Mouse (Mus musculus): ENCODE measurements around the gene Chsy1. TPM values are rescaled to one million over a fixed set of nuclear protein-coding genes. Genes with fewer than 3 reads are reported as not detected.

Gene Chsy1
- total RNA-seq, 2 experiments from 2014 or later, result 16.6 to 16.7 TPM

GRCm38 (mm10) chr7:66138301-66138700 is 29.0 kb downstream of the Chsy1 start:
- DNase-seq (ENCODE audit: low spot score in 2 of 2), result peak in 1 of 2 experiments; percentile 28

DNA sequence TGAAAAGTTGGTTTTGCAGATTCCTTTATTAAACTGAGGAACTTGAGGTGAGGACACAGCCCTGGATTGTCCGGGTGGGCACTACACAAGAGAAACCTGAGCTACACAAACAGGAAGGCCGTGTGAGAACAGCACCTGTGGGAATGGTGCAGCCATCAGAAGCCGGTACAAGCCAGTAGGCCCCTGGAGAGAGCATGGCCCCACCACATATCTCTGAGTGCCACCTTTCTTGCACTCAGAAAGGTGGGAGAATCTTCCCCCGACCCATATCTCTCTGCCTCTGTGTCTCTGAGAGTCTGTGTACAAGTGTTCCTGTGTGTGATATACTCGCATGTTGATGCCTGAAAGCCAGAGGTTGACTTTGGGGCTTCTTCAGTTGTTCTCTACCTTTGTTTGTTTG is 29.6 kb downstream of the Chsy1 start:
- DNase-seq (ENCODE audit: low spot score in 2 of 2), result no peak

- no peak for DNase-seq (ENCODE audit: low spot score in 2 of 2)
Measured at GRCm38 (mm10) chr7:66140095-66140494, 30.8 kb downstream of the Chsy1 start.

- peak in 1 of 2 experiments; percentile 27 for DNase-seq (ENCODE audit: low spot score in 2 of 2)
Measured at GRCm38 (mm10) chr7:66140923-66141570, 31.7 kb downstream of the Chsy1 start.

DNA sequence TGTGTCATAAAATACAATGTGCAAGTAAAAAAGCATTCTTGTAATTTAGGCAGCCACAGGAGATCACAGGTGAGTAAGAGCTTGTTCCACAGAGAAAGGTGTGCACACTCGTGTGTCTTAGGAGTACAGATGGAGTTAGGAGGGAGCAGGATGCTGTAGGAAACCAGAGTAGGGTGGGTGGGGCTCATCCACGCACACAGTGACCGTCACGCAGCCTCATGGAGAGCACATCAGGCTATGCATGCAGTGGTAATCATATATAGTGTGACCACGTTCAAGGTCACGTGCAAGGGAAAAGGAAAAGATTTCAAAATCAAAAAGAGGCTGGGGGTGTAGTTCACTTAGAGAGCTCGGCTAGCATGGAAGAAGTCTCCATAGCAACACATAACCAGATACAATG is 33.2 kb downstream of the Chsy1 start:
- peak in 1 of 2 experiments; percentile 0 for DNase-seq (ENCODE audit: low spot score in 2 of 2)

- DNase-seq (ENCODE audit: low spot score in 2 of 2), result peak in 1 of 2 experiments; percentile 0
Measured at GRCm38 (mm10) chr7:66144543-66144942, 35.2 kb downstream of the Chsy1 start.

DNA sequence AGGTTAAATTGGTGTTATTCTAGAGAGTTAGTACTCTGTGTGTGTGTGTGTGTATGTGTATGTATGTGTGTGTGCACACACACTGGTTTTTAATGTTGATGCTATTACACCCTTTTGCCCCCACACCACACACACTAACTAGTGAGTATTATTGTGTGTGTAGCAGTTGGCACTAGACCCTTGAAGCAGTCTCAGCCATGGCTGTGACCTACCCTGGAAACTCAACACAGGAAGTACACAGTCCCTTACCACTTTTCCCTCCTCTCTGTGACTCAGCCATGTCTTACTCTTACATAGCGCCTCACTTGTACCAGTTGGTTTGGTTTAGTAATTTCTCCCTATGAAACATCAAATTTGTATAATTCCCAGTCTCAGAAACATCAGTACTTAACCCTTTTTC is 37.8 kb downstream of the Chsy1 start:
- DNase-seq (ENCODE audit: low spot score in 2 of 2), result peak in 1 of 2 experiments; percentile 0

GRCm38 (mm10) chr7:66147816-66148215 is 38.5 kb downstream of the Chsy1 start:
- DNase-seq (ENCODE audit: low spot score in 2 of 2), result no peak

- DNase-seq (ENCODE audit: low spot score in 2 of 2), result peak in 1 of 2 experiments; percentile 33
Measured at GRCm38 (mm10) chr7:66149506-66149905, 40.2 kb downstream of the Chsy1 start.

- DNase-seq (ENCODE audit: low spot score in 2 of 2), result no peak
Measured at GRCm38 (mm10) chr7:66150411-66150810, 41.1 kb downstream of the Chsy1 start.

- no peak for DNase-seq (ENCODE audit: low spot score in 2 of 2)
Measured at GRCm38 (mm10) chr7:66157413-66157812, 48.1 kb downstream of the Chsy1 start.

DNA sequence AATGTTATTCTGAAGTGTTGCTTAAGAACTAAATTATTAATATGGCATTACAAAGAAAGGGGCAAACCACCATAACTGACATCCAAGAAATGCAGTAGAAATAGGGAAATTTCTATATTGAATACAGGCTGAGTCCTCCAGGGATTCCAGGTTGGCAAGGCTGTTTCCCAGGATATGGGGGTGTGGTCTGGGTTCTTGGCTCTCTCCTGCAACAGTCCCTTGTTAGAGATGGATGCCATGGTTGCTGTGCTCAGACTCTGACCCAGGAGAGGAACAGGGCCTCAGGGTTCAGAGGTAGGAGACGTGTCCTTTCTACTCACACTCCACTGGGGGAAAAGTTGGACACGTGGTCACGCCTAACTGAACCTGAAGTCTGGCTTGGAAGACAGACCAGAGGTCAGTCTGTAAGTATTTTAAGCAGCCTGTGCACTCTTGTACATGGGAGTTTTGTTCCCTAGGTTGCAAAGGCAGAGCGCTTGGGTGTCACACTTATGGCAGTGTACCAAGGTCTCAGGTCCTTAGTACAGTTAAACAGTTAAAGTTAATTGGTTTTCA is 48.6 kb downstream of the Chsy1 start:
- DNase-seq (ENCODE audit: low spot score in 2 of 2), result no peak

DNA sequence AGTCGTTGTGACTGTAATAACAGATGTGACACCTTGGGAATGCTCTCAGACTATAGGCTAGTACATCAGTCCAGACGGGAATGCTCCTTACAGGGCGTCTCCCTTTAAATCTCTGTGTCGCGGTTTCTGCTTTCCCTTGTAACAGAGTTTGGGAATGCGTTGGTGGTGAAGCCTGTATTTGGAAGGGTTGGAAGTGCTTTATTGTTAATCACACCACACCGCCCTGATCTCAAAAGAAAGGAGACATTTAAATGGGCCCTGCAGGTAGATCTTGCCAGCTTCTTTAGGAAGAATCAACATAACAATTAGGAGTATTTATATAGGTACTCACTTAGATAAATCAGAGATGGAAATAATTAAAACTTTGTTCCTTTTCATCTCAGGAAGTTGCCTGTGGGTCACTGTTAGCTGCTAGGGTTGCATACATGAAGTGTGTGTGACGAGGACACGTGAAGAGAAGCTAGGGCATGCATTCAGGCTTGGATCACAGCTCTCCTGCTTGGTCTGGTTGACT is 49.4 kb downstream of the Chsy1 start:
- no peak for DNase-seq (ENCODE audit: low spot score in 2 of 2)

- no peak for DNase-seq (ENCODE audit: low spot score in 2 of 2)
Measured at GRCm38 (mm10) chr7:66159961-66160360, 50.6 kb downstream of the Chsy1 start.

- DNase-seq (ENCODE audit: low spot score in 2 of 2), result no peak
Measured at GRCm38 (mm10) chr7:66161836-66162235, 52.5 kb downstream of the Chsy1 start.

GRCm38 (mm10) chr7:66162489-66162888 is 53.2 kb downstream of the Chsy1 start:
- DNase-seq (ENCODE audit: low spot score in 2 of 2), result no peak

DNA sequence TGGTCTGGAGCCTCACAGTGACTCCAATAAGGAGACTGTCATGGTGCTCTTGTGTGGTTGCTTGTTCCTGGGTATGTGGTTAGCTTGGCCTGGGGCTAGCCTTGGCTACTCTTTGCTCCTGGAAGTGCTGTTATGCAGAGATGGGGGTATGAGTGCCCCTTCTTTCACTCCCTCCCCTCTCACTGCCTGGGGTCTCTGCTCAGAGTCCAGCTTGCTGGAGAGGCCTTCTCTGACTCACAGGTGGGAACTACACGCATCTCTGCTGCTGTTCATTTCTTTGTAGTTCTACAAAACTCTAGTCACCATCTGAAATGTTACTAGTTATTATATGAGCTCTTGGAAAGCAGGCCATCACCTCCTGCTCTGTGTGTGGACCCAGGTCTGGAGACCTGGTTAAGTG is 53.7 kb downstream of the Chsy1 start:
- no peak for DNase-seq (ENCODE audit: low spot score in 2 of 2)

DNA sequence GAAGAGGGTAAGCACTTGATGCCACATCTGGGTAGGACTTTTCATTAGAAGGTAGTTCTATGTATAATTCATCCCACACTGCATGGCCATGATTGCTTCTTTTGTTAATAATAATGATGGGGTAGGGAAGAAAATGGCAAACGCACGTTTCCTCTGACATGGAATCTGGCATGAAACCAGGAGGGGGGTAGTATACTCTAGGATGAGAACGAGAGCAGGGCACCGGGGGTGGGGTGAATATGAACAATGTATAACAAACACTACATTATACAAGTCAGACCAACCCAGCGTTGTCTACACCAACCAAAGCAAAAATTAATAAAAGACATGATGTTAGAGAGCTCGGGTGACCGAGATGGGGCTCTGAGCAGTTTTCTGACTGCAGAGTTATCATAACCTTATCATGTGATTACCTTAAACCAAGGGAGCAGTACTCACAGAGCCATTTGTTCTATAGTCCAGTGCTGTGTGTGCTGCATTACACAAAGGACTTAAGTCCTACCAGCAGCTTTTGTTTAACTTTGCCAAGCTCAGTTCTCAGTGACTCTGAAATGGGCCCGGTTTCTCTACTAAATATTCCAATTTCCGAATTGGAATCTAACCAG is 55.2 kb downstream of the Chsy1 start:
- no peak for DNase-seq (ENCODE audit: low spot score in 2 of 2)

GRCm38 (mm10) chr7:66165036-66165798 is 55.9 kb downstream of the Chsy1 start:
- no peak for DNase-seq (ENCODE audit: low spot score in 2 of 2)

DNA sequence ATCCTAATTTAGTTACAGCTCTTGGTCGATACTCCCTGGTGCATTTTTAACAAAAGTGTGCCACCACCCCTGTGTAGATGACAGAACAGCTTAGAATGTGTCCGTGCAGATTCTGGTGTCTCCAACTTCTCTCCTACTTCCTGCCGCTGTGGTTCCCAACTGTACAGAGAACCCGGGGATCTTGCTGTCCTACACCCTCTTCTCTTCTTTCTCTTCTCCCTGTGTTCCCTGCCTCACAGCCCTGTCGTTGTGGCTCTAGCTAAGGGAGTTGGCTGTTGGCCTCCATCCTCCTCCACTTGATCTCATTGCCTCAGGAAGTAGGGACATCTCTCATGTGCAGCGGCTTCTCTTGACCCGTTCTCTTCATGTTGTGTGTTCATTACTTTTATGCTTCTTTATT is 59.6 kb downstream of the Chsy1 start:
- DNase-seq (ENCODE audit: low spot score in 2 of 2), result no peak

GRCm38 (mm10) chr7:66169476-66169875 is 60.2 kb downstream of the Chsy1 start:
- DNase-seq (ENCODE audit: low spot score in 2 of 2), result no peak
